Mouse (Mus musculus) thymus, postnatal 36 days (tissue): ENCODE data around the gene Trim30c.
"Not testable (repeated sequence)": the region's sequence is repeated elsewhere in the genome, so short reads cannot be mapped to it uniquely, and the experiment has no call there.

Experiments
- DNase-seq, 2 experiments: peaks; one replicate each; pipeline ENCODE4 v3.0.0; 2022; ENCODE audit warnings: mixed read lengths in 2 of 2

Trim30c gene

GRCm38 (mm10) chr7:104400698-104401097 lies at the start of gene Trim30c:
Gene Trim30c, minus strand, starts transcription at chr7:104400837.
- no peak for DNase-seq

- DNase-seq = peak; percentile 49 to 60
Measured at GRCm38 (mm10) chr7:104445961-104446645, 45.5 kb upstream of the Trim30c start.

GRCm38 (mm10) chr7:104404460-104404950 lies 3.9 kb upstream of the Trim30c start:
- DNase-seq = no peak

- no peak for DNase-seq
Measured at GRCm38 (mm10) chr7:104401140-104401539, 503 bp upstream of the Trim30c start.

- no peak for DNase-seq
Measured at GRCm38 (mm10) chr7:104398492-104398891, 2.1 kb downstream of the Trim30c start.

GRCm38 (mm10) chr7:104369736-104370414 lies 30.8 kb downstream of the Trim30c start, which contains the start of gene Trim30b:
Gene Trim30b, minus strand, starts transcription at chr7:104369884.
- DNase-seq = peak in 1 of 2 experiments; percentile 6

- DNase-seq = no peak
Measured at GRCm38 (mm10) chr7:104366339-104366738, 34.3 kb downstream of the Trim30c start.

- no peak for DNase-seq
Measured at GRCm38 (mm10) chr7:104353600-104353967, 47.1 kb downstream of the Trim30c start.

GRCm38 (mm10) chr7:104352717-104353599 lies 47.7 kb downstream of the Trim30c start, which contains the start of gene Trim12c:
Gene Trim12c, minus strand, starts transcription at chr7:104353362.
- peak; percentile 67 to 79 for DNase-seq

- DNase-seq = not testable (repeated sequence)
Measured at GRCm38 (mm10) chr7:104348043-104348442, 52.6 kb downstream of the Trim30c start.

GRCm38 (mm10) chr7:104340744-104341143 lies 59.9 kb downstream of the Trim30c start:
- not testable (repeated sequence) for DNase-seq

- not testable (repeated sequence) for DNase-seq
Measured at GRCm38 (mm10) chr7:104335547-104335946, 65.1 kb downstream of the Trim30c start.
